Mouse (Mus musculus) A20 (cell line): Measurements from ENCODE around the gene Gm20388.

Experiments used
- DNase-seq: peaks from one replicate; pipeline ENCODE4 v3.0.0-alpha.2; 2011; ENCODE audit warnings: low read depth, low spot score

The Gm20388 gene

DNA sequence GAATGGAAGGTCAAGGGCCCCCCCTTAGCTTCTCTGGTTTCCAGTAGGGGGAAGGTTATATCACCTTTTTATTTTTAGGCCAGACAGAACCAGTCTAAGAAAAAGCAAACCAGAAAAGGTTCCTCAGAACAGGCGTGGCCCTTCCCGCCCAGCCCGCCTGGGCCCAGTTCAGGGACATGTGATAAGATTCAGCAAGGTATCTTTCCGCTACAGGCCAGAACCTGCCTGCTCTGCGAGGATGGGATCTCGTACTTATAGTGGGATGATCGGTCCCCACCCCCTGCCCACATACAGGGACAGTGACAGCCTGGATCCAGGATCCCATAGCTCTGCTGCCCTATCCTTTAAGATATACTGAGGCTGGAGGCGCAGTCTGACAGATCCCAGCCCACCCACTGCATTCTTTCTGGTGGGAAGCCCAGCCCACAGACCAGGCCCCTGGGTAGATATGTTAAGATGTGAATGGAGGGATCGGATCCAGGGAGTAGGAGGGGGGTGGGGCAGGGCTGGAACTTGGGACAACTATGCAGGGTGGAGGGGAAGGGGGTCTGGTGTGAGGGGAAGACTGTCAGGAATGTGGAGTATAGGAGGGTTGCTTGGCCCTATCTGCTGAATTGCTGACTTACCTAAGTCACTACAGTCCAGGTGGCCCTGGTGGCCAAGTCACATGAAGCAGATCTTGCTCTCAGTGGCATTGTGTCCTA is 3245.6 kb downstream of the Gm20388 start:
- no peak for DNase-seq

DNA sequence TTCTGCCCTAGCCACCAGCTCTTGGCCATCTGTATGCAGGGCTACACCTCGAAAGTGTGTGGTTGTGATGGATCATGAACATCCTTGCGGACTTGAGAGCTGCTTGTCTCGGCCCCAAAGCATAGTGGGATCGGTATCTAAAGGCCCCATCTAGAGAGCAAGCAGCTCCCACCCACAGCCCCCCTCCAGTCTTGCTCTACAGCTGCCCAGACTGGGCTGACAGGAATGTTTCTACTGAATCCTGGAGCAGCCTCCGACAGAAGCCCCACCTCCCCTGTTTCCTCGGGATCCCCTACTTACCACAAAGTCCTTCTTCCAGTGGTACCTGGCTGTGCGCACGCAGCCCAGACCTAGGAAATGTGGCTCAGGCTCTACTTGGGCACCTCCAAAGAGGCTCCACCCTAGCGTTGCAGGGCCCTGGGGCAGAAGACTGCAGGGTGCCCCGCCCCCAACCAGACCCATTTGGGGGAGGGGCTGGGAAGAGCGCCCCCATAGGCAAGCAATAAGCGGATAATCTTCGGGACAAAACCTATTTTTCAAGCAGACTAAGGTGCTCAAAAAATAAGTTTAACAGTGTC is 3247.3 kb downstream of the Gm20388 start, which contains the start of gene Sult5a1:
Sult5a1 (minus strand) TSS at position 428 of the 578 bp plus-strand sequence.
- DNase-seq, result no peak

DNA sequence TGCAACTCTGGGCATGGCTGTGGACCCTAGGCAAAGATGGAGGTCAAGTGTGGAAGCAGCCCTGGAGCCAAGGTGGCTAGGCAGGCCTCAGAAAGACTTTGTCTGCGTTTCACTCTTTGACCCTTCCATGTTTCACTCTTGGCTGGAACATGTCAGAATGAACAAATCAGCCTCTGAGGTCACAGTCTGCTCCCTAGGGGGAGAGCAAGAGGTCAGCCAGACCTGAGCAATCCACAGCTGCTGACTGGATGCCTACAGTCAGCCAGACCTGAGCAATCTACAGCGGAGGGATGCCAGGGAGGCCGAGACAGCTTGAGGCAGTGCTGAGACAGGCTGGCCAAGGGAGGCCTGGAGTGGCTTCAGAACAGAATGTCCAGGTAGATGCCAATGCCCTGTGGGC is 3270.8 kb downstream of the Gm20388 start:
- DNase-seq, result no peak

DNA sequence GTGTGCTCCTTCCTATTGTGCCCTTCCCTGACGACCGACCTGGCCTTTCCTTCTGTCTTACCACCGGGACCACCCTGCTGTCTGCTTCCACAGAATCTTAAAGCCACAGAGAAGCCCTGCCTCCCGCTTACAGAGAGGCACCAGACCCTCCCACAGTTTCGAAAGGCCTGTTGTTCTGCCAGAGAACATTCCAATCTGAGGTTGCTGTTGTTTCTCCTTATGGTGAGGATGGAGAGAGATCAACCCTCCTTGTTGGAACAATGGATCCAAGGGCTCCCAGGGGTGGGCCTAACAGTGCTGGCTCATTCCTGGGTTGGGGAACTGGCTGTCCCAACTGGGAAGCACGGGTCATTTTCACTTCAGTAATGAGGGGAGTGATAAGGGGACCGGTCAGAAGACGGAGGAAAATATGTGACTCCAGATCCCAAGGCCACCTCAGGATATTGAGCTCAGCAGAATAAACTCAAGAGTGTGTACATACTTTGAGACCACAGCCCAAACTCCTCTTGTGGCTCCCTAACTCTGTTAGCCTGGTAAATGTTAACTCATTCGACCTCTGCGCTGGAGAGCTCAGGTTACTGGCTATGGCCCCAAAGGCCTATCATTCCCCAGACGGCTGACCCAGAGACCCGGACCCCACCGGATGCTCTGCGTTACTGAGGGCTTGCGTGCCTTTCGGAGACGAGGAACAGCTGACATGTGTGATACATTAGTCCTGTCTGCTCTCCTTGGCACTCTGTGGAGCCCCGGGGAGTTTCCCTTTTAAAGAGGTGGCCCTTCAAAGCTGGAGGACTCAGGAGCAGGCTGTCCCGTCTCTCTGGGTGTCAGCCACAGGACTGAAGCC is 3275.1 kb downstream of the Gm20388 start, which contains the start of gene Dpep1:
Dpep1 (plus strand) TSS at position 677 of the 844 bp plus-strand sequence.
- DNase-seq, result no peak

DNA sequence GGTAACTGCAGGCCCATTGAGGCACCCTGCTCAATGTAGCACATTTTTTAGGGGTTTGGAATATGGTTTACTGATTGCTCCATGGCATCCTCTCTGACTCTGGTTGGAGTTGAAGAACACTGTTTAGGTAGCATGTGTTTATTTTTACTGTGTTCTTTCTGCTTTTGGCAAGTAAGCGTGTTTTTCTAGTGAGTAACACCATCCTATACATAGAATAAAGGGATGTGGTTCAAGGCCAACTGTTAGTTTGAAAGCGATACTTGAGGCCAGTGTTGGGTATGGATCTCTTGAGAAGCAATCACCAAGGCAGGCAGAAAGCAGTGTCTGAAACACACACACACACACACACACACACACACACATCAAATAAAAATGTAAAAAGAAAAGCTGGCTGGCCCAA is 3277.4 kb downstream of the Gm20388 start:
- no peak for DNase-seq

DNA sequence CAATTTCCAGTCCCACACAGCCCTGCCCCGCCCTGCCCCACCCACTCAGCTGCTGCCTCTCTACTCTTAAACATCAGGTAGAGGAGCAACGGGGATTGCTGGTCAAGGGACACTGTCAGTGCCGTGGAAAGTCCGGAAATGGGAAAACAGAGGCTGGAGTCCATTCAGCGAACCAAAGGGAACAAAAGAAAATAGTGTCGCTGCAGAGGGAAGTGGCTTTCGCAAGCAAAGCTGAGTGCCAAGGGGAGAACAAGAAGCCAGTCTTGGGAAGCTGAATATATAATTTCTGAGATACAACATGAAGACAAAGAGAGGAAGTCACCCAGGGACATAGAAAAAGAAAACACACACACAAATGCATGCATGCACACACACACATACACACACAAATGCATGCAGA is 3278.2 kb downstream of the Gm20388 start:
- DNase-seq, result no peak

DNA sequence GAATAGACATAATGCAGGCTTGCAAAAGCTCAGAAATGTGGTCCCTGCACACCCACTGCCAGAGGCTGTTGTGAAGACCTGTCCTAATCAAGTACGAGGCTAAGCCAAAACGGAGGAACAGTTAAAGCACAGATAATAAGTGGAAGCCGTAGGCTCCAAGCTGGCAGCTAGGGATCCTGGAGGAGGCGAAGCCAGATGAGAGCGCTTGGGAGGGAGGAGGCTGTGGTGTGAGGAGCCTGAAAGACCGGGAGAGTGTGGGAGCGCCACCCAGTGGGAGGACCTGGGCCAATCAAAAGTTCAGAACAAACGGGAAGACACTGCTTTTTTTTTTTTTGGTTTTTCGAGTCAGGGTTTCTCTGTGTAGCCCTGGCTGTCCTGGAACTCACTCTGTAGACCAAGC is 3280.0 kb downstream of the Gm20388 start:
- peak; percentile 50 for DNase-seq

DNA sequence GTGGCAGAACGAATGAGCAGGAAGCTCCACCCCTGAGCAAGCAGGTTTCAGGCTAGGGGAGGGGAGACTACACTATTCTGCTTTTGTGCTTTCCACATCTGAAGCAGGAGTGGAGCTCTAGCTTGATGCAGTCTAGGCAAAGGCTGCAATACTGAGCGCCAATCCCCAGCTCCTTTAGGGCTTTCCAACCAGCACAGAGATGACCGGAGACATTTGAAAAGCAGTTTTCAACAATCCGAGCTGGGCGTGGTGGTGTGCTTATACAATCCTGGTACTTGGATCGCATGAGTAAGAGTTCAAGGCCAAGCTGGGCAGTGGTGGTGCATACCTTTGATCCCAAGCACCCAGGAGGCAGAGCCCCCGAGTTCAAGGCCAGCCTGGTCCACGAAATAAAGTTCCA is 3281.3 kb downstream of the Gm20388 start:
- DNase-seq, result no peak

DNA sequence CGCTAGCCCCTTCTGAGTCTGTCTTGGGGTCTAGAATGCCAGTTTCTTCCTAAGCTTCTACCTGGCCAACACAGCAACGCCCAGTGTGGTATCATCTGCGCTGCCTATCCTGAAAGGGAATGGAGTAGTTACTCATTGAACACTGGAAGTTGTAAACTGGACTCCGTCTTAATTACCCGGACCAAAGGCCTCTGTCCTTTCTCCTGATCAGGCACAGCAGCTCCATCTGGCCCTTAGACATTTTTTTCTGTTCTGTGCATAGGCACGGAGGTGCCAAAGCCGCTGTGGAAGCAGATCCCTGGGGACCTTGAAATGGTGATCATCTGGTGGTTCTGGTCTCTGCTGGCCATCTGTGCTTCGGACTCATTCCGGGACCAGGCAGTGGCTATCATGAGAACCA is 3283.1 kb downstream of the Gm20388 start:
- DNase-seq, result no peak

DNA sequence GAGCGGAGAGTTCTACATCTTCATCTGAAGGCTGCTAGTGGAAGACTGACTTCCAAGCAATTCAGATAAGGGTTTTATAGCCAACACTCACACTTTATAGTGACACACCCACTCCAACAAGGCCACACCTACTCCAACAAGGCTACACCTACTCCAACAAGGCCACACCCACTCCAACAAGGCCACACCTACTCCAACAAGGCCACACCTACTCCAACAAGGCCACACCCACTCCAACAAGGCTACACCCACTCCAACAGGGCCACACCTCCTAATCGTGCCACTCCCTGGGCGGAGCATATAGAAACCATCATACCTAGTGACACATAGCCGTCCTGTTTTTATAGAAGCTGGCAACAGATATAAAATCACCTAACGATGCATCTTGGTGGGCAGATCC is 3286.4 kb downstream of the Gm20388 start:
- DNase-seq, result peak; percentile 56

DNA sequence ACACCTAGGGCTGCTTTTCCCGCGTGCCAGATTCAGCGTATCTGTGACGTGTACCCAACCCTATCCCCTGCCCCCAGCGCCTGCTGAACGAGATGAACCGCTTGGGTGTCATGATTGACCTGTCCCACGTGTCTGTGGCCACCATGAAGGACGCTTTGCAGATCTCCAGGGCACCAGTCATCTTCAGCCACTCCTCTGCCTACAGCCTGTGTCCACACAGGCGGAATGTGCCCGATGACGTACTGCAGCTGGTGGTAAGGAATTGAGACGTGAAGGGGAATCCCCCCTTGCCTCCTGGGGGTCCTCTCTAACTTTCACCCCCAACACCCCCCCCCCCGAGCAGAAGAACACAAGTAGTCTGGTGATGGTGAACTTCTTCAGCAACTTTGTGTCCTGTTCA is 3289.2 kb downstream of the Gm20388 start:
- DNase-seq, result no peak

DNA sequence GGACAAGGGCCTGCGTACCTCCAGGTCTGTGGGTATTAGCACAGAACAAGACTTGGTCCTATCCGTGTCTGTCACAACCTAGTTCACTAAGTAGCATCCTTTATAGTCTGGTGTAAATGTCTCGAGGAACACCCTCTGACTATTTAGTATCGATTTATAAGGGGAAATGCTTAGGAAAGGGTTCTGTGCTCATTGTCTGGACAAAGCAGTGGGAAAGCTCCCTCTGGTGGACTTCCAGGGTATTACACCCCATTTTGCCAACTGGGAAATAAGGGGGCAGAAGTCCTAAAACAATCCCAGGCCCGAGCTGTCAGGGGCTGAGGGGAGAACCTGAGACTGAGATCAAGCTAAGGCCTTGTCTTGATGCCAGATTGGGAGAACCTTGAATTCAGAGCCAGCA is 3291.6 kb downstream of the Gm20388 start:
- DNase-seq, result peak; percentile 63

DNA sequence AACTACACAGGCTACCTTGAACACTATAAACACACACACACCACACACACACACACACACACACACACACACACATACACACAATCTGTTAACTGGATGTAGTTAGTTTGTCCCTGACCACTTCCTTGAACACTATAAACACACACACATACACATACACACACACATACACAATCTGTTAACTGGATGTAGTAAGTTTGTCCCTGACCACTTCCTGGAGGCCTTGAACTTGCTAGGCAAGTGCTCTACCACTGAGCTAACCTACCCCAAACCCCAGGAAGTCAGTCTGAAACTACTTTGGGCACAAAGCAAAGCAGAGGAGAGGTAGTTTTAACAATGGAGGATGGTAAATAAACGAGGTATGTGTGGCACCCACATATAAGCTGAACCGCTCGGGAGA is 3292.9 kb downstream of the Gm20388 start:
- no peak for DNase-seq

DNA sequence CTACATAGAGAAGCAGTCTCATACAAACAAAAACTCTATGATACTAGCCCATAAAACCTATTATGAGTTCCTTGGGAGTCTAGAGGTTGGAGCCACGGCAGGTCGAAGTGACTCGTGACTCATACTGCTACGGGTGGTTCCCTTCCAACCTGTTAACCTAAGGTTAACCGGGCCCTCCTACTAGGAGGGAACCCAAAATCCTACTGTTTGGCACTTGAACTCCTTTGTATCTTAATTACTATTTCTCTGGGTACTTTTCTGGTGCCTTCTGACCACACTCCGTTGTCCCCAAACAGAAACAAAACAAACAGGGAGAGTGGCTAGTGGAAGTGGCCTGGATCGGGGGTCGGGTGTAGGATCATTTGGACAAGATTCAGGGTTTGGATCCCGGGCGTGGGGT is 3301.2 kb downstream of the Gm20388 start:
- DNase-seq, result peak; percentile 40

DNA sequence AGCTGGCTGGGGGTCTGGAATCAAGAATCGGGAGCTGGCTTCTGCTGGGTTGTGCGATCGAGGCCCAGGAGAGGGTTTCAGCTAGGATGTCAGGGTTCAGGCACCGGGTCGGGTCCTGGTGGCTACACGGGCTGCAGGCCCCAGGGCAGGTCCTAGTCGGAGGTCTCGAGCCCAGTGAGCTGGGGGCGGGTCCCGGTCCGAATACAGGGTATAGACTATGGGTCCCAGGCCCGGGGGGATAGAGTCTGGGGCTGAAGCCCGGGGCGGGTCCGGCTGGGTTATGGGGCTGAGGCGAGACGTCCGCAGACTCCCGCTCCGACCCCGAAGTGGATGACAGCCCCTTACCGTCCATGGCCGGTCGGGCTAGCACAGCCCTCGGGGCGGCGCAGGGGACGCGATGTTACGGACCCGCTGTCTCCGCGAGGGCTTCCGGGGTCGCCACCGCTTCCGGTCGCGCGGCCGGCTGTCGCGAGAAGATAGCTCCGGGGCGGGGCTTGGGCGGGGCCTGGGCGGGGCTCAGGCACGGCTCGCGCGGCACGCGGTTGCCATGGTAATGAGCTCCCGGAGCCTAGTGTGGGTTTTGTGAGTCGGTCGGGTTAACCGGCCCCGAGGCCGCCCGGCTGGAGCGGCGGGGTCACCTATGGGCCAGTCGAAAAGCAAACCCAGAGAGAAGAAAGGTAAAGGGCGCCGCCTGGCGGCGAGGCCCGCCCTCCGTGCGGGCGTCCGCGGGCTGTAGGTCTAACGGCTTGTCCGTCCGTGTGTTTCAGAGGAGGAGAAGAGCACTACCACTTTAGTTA is 3301.9 kb downstream of the Gm20388 start, which contains the start of the genes Chmp1a and Spata33:
Chmp1a (minus strand) TSS at position 443 of the 797 bp plus-strand sequence.
Spata33 (plus strand) TSS at position 512 of the 797 bp plus-strand sequence.
- DNase-seq, result peak; percentile 94

DNA sequence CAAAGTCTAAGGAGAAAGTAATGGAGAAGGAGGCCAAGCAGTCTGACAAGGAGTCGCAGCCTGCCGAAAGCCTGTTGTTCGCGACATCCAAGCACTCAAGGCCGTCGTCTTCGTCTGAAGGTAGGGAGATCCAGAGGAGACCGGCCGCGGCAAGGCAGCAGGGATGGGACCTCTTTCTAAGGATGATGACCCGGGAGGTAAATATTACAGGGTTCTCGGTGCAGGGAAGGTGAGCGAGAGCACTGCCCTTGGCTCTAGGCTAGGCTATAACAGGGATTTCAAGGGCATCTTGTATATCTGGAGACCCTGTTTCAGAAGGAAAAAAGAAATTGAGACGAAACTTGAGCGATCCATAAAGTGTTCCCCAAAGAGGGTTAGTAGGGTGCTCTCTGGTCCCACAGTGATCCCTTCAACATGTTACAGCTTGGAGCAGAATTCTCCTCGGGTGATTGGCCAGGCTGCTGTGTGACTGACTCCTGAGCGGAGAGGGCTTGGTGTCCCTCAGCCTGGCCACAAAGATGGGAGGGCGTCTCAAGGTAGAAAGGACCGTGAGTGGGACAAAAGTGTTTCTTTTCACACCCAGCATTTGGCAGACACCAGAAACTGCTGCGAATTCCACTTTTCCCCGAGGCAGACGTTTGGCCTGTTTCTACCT is 3302.6 kb downstream of the Gm20388 start:
- DNase-seq, result no peak

DNA sequence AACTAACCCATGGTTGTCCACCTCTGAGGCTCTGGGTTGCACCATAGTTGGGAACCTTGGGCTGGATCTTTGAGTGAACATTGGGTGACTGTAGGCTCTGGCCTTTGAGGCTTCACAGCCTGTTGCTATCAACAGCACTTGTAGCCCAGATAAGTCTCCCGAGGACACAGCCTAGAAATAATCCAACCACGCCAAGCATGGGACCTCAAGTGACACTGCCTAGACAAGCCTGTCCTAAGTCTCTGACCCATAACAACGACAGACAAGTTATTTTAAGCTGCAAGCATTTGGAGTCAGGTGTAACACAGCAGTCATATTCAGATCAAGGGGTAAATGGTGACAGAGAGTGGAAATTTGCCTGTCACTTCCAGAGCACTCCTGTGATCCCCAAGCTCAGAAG is 3304.8 kb downstream of the Gm20388 start:
- no peak for DNase-seq

DNA sequence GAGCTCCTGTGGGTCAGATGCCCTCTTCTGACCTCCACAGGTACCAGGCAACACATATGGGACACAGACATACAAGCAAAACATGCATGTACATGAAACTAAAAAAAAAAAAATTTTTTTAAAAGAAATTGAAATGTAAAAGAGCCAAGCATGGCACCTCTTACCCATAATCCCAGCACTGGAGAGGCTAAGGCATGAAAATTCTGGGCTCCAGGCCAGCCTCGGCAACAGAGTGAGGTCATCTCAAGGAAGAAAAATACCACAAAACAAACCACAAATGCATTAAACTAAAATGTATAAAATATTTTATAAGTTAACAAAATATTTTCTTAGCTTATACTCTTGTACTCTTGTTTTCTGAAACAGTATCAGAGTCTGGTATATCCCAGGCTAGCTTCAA is 3310.3 kb downstream of the Gm20388 start:
- no peak for DNase-seq

DNA sequence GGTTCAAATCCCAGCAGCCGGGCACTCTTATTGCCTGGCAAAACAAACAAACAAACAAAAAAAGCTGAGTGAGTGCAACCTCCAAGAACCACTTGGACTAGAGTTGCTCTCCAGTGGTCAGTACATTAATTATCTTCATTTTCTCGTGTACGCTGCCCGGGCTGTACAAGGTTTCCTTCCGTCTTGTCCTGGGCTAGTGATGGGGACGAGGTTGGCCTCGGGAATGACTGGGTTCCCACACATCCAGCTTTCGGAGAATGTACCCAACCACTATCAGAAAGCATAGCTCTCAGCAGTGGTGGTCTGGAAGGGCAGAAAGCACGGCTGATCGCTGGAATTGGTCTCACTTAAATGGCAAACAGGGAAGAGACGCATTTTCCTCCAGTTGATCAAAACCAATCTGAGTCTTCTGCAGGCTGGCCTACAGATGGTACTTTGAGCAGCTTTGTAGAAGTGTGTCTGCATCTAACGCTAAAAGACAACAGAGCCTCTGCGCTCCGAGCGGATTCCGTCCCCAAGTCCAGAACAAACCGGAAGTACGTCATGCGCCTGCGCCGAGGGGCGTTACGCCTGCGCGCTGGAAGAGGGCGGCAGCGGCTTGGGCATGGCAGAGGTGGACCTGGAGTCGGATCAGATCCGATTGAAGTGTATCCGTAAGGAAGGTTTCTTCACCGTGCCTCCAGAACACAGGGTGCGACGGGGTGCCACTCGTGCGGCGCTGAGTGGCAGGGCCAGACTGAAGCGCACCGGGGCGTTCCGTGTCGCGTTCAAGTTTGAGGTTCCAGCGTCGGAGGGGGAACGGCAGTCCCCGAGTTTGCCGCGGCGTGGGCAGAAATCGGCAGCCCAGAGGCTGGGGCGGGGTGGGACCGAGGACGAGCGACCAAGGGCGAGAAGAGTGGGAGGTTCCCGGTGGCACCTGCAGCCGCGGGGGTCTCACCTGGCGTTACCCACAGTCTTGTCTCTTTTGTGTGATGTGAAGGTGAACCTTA is 3313.9 kb downstream of the Gm20388 start, which contains the start of gene Cdk10:
Cdk10 (plus strand) TSS at position 565 of the 989 bp plus-strand sequence.
- DNase-seq, result peak; percentile 93

DNA sequence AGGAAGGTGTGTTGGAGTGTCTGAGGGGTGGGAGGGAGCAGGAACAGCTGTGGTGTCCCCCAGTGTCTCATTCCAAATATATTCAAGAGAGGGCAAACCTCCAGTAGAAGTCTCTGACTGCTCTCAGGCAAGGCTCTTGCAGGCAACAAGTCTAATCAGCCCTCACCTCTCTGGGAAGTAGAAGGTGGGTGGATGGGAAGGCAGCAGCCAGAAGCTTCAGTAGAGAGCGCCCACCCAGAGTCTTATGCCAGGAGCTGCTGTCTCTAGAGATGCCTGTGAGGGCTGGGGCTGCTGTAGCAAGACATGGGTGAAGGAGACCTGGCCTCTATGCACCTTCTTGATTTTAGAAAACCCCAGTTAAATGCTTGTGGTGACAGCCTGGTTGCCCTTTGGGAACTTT is 3317.8 kb downstream of the Gm20388 start:
- DNase-seq, result no peak
